Mouse (Mus musculus) embryo, embryonic 10.5 days (tissue): ENCODE data around the gene Snapc1.

Experiments
- DNase-seq: peaks from one replicate; pipeline ENCODE4 v3.0.0-alpha.2; 2015; ENCODE audit warnings: low spot score

Gene Snapc1

GRCm38 (mm10) chr12:73996906-73997296 is 32.6 kb downstream of the Snapc1 start:
- DNase-seq = peak; percentile 8

GRCm38 (mm10) chr12:73997297-73998127 is 33.2 kb downstream of the Snapc1 start, which contains the start of gene Syt16:
TSS of gene Syt16 (plus strand) at chr12:73997661.
- DNase-seq = peak; percentile 27

- no peak for DNase-seq
Observed at GRCm38 (mm10) chr12:73998128-73998456, 33.8 kb downstream of the Snapc1 start.

- DNase-seq = no peak
Observed at GRCm38 (mm10) chr12:74002449-74002848, 38.2 kb downstream of the Snapc1 start.

- DNase-seq = peak; percentile 78
Observed at GRCm38 (mm10) chr12:74009448-74009911, 45.2 kb downstream of the Snapc1 start.

GRCm38 (mm10) chr12:74013739-74014138 is 49.5 kb downstream of the Snapc1 start:
- DNase-seq = peak; percentile 86

GRCm38 (mm10) chr12:74014739-74015270 is 50.5 kb downstream of the Snapc1 start:
- peak; percentile 24 for DNase-seq

- no peak for DNase-seq
Observed at GRCm38 (mm10) chr12:74015491-74015890, 51.2 kb downstream of the Snapc1 start.

GRCm38 (mm10) chr12:74023260-74023659 is 59.0 kb downstream of the Snapc1 start:
- no peak for DNase-seq

- DNase-seq = no peak
Observed at GRCm38 (mm10) chr12:74024912-74025311, 60.6 kb downstream of the Snapc1 start.
